Mouse (Mus musculus) G1E (cell line): ENCODE measurements around the gene Gm10722.
"Not testable (repeated sequence)": the region's sequence is repeated elsewhere in the genome, so short reads cannot be mapped to it uniquely, and the experiment has no call there.

Source experiments
- CTCF ChIP-seq: IDR thresholded peaks from 2 replicates; pipeline ENCODE4 v1.5.1; 2012; ENCODE audit warnings: low read depth, low read length, inconsistent platforms, mixed read lengths
- GATA1 ChIP-seq: IDR thresholded peaks from 2 replicates; pipeline ENCODE4 v1.6.1; 2012; ENCODE audit warnings: borderline replicate concordance, low read length, inconsistent platforms, mixed read lengths
- TAL1 ChIP-seq: conservative IDR thresholded peaks from 2 replicates; pipeline ENCODE4 v1.6.1; 2012; ENCODE audit warnings: low read depth, low read length, inconsistent platforms, mixed read lengths

- TF ChIP-seq CTCF, GATA1, TAL1: not testable (repeated sequence)
These were observed 26.5 kb downstream of the Gm10722 start for GRCm38 (mm10) chr9:3027200-3027599.
